Mouse (Mus musculus) fibroblast of lung, adult 2 months (primary cell): ENCODE results near the gene Stat5b.

Experiments
- DNase-seq: peaks from one replicate; pipeline ENCODE4 v3.0.0-alpha.2; 2011; ENCODE audit warnings: low read depth

The Stat5b gene

DNA sequence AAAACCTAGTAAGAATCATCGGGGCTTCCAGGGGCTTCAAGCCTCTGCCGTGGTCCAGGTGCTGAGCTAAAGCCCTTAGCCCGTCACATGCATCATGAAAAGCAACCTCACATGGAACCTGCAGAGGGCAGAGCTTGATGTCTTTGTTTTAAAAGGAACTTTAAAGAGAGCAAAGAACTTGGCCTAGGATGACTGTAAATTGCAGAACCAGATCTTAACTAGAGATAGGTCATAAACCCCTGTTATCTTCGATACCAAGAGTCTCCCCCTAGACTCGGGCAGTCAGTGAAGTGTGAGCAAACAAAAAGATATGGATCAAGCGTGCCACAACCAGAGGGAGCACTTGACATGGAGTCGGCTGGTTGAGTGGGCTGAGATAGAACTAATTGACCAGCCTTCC lies 15.1 kb upstream of the Stat5b start:
- no peak for DNase-seq

GRCm38 (mm10) chr11:100863141-100863540 lies 12.6 kb upstream of the Stat5b start:
- no peak for DNase-seq

GRCm38 (mm10) chr11:100861836-100862235 lies 11.3 kb upstream of the Stat5b start:
- DNase-seq: no peak

- no peak for DNase-seq
These were observed 10.8 kb upstream of the Stat5b start for GRCm38 (mm10) chr11:100861335-100861734.

GRCm38 (mm10) chr11:100860198-100861048 lies 9.9 kb upstream of the Stat5b start:
- peak; percentile 63 for DNase-seq

GRCm38 (mm10) chr11:100859579-100860075 lies 9.1 kb upstream of the Stat5b start:
- DNase-seq: no peak

DNA sequence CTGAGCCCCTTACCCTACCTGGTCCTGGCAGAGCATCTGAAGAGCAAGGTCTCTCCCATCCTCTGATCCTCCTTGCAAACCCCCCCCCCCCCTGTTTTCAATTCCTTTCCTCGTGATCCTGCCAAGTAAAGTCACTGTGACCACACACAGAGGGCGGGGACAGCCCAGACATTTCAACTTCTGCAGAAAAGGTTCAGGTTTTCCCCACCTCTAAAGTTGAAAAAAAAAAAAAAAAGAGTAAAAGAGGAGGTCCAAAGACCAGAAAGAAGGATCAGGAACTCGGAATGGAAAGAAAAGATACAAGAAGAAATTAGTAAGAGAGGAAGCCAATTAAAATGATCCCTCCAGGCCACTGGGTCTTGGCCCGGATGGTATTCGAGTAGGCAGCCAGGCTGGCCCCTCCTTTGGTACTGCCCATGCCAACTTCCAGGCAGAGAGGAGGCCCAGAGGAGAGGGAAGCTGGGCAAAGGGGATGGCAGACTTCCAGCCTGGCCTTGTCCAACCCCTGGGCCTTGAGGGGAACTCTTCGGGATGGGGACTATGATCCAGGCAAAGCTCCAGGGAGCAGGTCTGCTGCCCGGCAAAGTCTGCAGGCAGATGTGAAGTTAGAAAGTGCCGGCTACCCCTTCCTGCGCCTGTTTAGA lies 8.5 kb upstream of the Stat5b start, which contains the start of gene Stat5a:
Gene Stat5a (plus strand): TSS at position 417 of the 644 bp plus-strand sequence.
- DNase-seq: no peak

- no peak for DNase-seq
These were observed 7.4 kb upstream of the Stat5b start for GRCm38 (mm10) chr11:100857960-100858359.

DNA sequence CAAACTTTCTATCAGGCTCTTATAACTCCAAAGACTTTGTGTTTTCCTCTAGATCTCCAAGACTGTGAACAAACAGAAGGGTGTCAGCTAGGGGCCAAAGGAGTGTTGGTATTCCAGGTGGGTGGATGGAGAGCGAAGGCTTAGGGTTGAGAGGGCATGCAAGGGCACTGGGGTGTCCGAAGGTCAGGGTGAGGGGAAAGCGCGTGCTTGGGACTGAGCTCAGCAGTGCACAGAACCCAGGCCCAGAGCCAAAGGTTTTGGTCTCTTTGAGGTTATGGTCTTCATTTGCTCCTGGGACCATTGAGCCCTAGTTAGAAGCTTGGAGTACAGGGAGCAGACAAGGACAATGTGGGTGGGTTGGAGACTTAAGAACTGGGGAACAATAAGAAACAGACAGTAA lies 4.7 kb upstream of the Stat5b start:
- DNase-seq: no peak

GRCm38 (mm10) chr11:100854268-100854667 lies 3.7 kb upstream of the Stat5b start:
- no peak for DNase-seq

DNA sequence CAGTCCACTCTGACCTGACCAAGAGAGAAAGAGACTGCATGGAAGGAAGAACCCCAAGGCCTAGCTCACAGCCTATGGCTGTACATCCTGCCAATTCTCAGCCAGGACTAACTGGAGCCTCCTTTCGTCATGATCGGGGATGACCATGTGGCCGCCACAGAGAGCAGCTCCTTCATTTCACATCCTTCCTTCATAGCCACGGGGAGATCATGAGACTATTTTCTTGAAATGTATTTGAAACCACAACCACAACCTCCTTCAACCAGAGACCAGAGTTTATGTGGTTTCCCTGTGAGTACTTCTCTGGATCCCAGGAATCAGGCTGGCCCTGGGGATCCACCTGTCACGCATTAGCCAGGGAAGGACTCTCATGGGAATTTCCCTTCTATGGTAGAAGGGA lies 2.5 kb upstream of the Stat5b start:
- no peak for DNase-seq

- no peak for DNase-seq
These were observed 1.6 kb upstream of the Stat5b start for GRCm38 (mm10) chr11:100852088-100852487.

- no peak for DNase-seq
These were observed 429 bp upstream of the Stat5b start for GRCm38 (mm10) chr11:100850778-100851528.

DNA sequence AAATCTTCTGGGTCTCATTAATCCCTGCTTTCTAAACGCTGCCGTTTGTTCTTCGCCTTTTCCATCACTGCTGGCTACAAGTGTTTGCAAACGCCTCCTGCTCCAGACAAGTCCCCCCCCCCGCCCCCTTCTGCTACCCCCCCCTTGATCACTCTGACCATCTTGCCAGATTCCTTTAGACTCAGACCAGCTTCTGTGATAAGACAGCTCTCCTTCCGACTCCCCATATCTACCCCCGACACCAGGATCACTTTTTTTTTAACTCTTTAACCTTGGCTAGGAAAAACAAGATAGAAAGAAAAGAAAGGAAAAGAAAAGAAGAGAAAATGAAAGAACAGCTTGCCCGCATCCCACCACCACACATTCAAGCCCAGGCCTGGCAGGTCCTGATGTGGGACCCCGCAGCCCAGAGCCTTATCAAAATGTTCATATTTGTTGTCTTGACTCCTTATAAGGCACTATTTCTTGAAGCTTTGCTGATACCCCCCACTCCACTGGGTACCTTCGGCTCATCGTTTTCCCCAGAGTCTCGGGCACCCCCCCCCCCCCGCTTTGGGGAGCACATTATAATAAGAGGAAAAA lies 977 bp downstream of the Stat5b start:
- no peak for DNase-seq

DNA sequence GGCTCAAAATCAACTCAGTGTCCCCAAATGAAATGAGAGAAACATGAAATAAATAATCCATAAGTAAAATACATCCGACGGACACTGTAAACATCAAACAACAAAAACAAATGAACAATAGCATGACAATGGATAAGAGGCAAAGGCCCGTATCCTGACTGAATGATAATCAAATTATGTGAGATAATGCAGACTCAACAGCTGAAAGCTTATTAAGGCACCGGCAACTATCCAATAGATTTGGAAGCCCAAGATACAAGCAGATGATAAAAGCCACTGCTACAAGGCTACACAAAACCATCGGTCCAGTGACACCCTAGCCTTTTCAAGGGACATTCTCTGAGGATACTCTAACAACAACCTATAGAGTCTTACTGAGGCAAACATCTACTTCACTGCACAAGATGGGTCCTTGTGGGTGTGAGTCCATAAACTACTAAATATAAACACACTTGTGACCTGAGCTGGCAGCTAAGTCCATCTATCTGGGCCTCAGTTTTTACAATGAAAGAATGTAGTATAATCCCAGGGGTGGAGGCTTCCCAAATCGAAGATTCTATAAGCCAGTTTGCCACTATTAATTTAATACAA lies 1.6 kb downstream of the Stat5b start:
- DNase-seq: no peak

DNA sequence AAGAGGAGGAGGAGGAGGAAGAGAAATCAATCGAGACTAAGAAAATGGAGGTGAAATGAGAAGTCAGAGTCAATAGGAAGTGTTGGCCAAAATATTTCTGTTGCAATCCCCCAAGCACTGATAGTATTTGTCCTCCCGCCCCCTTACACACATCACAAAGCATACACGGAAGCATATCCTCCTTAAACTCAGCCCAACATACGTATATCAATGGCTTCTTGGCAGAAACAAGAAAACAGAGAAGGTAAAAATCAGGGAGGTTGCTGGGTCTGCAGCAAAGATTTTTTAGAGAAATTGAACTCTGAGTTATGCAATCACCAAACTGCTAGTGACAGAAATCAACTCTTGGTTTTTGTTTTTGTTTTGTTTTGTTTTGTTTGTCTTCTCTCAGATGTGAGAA lies 2.4 kb downstream of the Stat5b start:
- no peak for DNase-seq

DNA sequence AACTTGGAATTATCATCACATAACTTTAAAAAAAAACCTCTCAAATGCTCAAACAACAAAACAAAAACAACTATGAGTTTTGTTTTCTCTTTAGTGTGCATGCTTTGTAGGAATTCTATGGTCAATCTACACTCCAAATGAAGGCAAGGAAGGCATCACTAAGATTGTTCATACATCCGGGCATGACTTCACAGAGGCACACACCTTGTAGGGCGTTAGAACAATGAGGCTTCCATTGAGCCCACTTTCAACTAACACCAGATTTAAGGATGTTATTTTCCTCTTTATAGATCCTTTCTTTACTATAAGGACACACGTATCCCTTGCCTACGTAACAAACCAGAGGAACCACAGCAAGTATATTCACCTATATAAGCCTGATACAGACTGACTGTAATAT lies 3.0 kb downstream of the Stat5b start:
- DNase-seq: no peak

GRCm38 (mm10) chr11:100845793-100846192 lies 4.7 kb downstream of the Stat5b start:
- no peak for DNase-seq

- no peak for DNase-seq
These were observed 6.4 kb downstream of the Stat5b start for GRCm38 (mm10) chr11:100844121-100844520.

DNA sequence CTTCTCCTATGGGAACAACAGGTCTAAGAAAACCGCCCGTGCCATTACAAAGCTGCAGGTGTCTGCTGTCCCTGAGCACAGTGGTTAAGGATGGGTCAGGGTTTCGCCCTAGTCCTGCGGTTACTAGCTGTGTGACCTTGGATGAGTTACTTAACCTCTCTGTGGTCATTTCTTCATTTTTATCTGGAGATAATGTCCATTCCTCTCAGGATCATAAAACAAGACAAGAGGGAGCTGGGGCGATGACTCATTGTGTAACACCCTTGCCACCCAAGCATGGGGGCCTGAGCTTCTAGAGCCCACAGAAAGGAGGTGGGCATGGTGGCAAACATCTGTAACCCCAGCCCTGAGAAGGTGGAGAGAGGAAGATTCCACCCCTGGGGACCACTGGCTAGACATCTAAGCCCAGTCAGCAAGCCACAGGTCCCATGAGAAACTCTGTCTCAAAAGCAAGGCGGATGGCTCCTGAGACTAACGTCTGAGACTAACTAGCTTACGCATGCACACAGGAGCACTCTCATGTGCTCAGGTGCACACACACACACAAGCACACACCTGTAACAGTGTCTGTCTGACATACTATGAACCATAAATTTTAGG lies 7.4 kb downstream of the Stat5b start:
- DNase-seq: no peak

DNA sequence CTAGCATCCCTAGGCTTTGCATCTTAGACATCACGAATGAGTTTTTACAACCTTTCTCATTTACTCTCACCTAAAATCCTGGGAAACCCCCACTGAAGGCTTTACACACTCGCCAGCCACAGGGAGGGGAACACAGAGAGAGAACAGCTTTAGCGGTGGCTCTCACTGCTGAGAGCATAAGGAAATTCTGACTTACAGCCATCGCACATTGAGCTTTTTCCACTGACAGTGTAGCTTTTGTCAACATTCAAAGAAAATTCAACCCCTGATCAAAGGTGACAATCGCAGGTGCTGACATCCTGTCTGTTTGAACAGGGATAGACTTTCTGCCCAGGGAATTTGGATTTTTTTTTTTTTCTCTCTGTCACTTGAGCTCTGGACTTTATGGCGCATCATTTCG lies 8.5 kb downstream of the Stat5b start:
- DNase-seq: no peak
